Mouse (Mus musculus) myocyte (in vitro differentiated cells): Measurements from ENCODE around the gene F11r.

Experiments used
- CEBPB ChIP-seq: IDR thresholded peaks from 2 replicates; pipeline ENCODE4 v1.6.1; 2011; ENCODE audit warnings: mild to moderate bottlenecking, moderate library complexity; ENCODE audit not compliant: poor library complexity, insufficient read depth, severe bottlenecking
- E2F4 ChIP-seq: IDR thresholded peaks from one replicate; pipeline ENCODE4 v1.6.1; 2011; ENCODE audit warnings: mild to moderate bottlenecking, control low read depth, moderate library complexity; ENCODE audit not compliant: insufficient read depth
- MAX ChIP-seq: IDR thresholded peaks from one replicate; pipeline ENCODE4 v1.6.1; 2011; ENCODE audit warnings: low read depth, mild to moderate bottlenecking, control low read depth
- MYOD1 ChIP-seq, 3 experiments: IDR thresholded peaks; one replicate each; pipeline ENCODE4 v1.6.1; 2011; ENCODE audit warnings: control low read depth in 2 of 3, low read depth in 2 of 3, mild to moderate bottlenecking in 2 of 3, moderate library complexity in 1 of 3; ENCODE audit not compliant: insufficient read length in 2 of 3, control insufficient read depth in 1 of 3
- MYOG ChIP-seq, 3 experiments: IDR thresholded peaks; one replicate each; pipeline ENCODE4 v1.6.1; 2011; ENCODE audit warnings: control low read depth in 2 of 3, low read depth in 2 of 3, mild to moderate bottlenecking in 2 of 3; ENCODE audit not compliant: insufficient read length in 2 of 3, control insufficient read depth in 1 of 3, insufficient read depth in 1 of 3
- POLR2A ChIP-seq: IDR thresholded peaks from one replicate; pipeline ENCODE4 v1.6.1; 2011; ENCODE audit warnings: low read depth, mild to moderate bottlenecking, control low read depth, moderate library complexity; ENCODE audit not compliant: insufficient read length
- POLR2AphosphoS2 ChIP-seq: IDR thresholded peaks from one replicate; pipeline ENCODE4 v1.6.1; 2011; ENCODE audit warnings: low read depth, control low read depth; ENCODE audit not compliant: insufficient read length
- REST ChIP-seq: IDR thresholded peaks from one replicate; pipeline ENCODE4 v1.6.1; 2011; ENCODE audit warnings: mild to moderate bottlenecking, control low read depth, moderate library complexity; ENCODE audit not compliant: insufficient read depth, insufficient read length
- SRF ChIP-seq: IDR thresholded peaks from one replicate; pipeline ENCODE4 v1.6.1; 2011; ENCODE audit warnings: low read depth; ENCODE audit not compliant: control insufficient read depth, insufficient read length
- TCF12 ChIP-seq: IDR thresholded peaks from one replicate; pipeline ENCODE4 v1.6.1; 2011; ENCODE audit warnings: mild to moderate bottlenecking, control low read depth; ENCODE audit not compliant: poor library complexity, insufficient read depth, severe bottlenecking
- TCF3 ChIP-seq: IDR thresholded peaks from one replicate; pipeline ENCODE4 v1.6.1; 2011; ENCODE audit warnings: low read depth, control low read depth; ENCODE audit not compliant: insufficient read length
- USF1 ChIP-seq: IDR thresholded peaks from one replicate; pipeline ENCODE4 v1.6.1; 2011; ENCODE audit warnings: low read depth, mild to moderate bottlenecking, control low read depth, moderate library complexity

- TF ChIP-seq USF1, result no peak
- TF ChIP-seq POLR2A, result no peak
- no peak for TF ChIP-seq POLR2AphosphoS2
- TF ChIP-seq SRF, result no peak
- no peak for TF ChIP-seq MYOG (IDR thresholded peaks at IDR 0.05; ENCODE audit: control insufficient read depth in 1 of 3, insufficient read depth in 1 of 3, insufficient read length in 2 of 3, low read depth in 2 of 3)
- no peak for TF ChIP-seq MYOD1 (IDR thresholded peaks at IDR 0.05; ENCODE audit: control insufficient read depth in 1 of 3, insufficient read length in 2 of 3, low read depth in 2 of 3)
- no peak for TF ChIP-seq E2F4
- TF ChIP-seq MAX, result no peak
- TF ChIP-seq CEBPB, result no peak
- no peak for TF ChIP-seq TCF3
- no peak for TF ChIP-seq TCF12
- no peak for TF ChIP-seq REST
Measured at GRCm38 (mm10) chr1:171454926-171455325, 17.6 kb downstream of the F11r start.
